Mouse (Mus musculus) ES-E14 (cell line): Measurements from ENCODE around the gene Foxf1.

Experiments
- HCFC1 ChIP-seq: IDR thresholded peaks from 2 replicates; pipeline ENCODE4 v1.6.1; 2012; ENCODE audit warnings: low read length, inconsistent platforms, borderline replicate concordance; ENCODE audit not compliant: insufficient read depth
- MAFK ChIP-seq: IDR thresholded peaks from 2 replicates; pipeline ENCODE4 v1.6.1; 2014; ENCODE audit warnings: mild to moderate bottlenecking, low read depth, low read length, inconsistent platforms; ENCODE audit not compliant: insufficient read depth
- ZC3H11A ChIP-seq: IDR thresholded peaks from 2 replicates; pipeline ENCODE4 v1.6.1; 2012; ENCODE audit warnings: low read depth, mild to moderate bottlenecking, inconsistent platforms, low read length, borderline replicate concordance
- ZNF384 ChIP-seq: IDR thresholded peaks from 2 replicates; pipeline ENCODE4 v1.6.1; 2012; ENCODE audit warnings: low read depth, low read length, inconsistent platforms

DNA sequence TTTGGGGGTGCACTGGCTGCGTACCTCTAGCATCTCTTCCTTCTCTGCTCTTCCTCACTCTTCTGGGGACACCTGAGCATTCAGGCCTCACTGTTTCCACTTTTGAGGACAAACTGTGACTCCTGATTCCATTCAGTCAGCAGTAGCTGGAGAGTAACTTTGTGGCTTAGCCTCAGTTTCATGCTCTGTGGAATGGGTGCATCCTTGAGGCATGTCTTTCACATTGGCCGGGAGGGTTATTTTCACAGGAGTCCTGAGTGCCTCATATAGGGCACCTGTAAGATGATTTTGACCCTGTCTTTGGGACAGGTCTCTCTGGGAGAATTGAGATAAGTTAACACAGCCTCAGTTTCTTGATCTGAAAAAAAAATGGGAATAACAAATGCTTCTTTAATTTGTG is 38.9 kb downstream of the Foxf1 start:
- no peak for TF ChIP-seq ZNF384
- no peak for TF ChIP-seq HCFC1
- no peak for TF ChIP-seq ZC3H11A
- no peak for TF ChIP-seq MAFK
